24 mouse cellular contexts compared by ENCODE assay signal in genomic region chr10:63247457-63247856, GRCm38 (mm10). TPM values are rescaled to one million over a fixed set of nuclear protein-coding genes. Genes with fewer than 3 reads are reported as not detected.
DNase-seq lines count a peak whose midpoint lies in the region; ATAC-seq and TF ChIP-seq lines count a peak whose summit lies in the region.
"Had no signal": no experiment of that assay in that cellular context is flagged by ENCODE, and none has a peak within 500 bp of the region (broad histone marks: within the 10 kb centered on the region; RNA-seq: fewer than 3 reads in every experiment).

No protein-coding gene starts in this region.

- H3K9ac ChIP-seq in lung, postnatal 0 days (replicated peaks; ENCODE audit: low read depth) = no peak overlapping the region
- H3K9ac ChIP-seq: forebrain, embryonic 13.5 days; hindbrain, embryonic 12.5 days; lung, embryonic 14.5 days had no signal

- no peaks in the 10 kb centered on the region for H3K27me3 ChIP-seq in lung, postnatal 0 days (replicated peaks; ENCODE audit: insufficient read depth, low read length)
- H3K27me3 ChIP-seq: forebrain, embryonic 13.5 days; hindbrain, embryonic 12.5 days had no signal

- H3K9me3 ChIP-seq in lung, postnatal 0 days (ENCODE audit: low read length) = no peaks in the 10 kb centered on the region
- H3K9me3 ChIP-seq: embryonic facial prominence, embryonic 10.5 days; forebrain, embryonic 13.5 days; G1E; hindbrain, embryonic 12.5 days; midbrain, embryonic 10.5 days had no signal

- H3K4me1 ChIP-seq in lung, postnatal 0 days (ENCODE audit: insufficient read depth, low read depth, low read length) = peaks cover 4% of the 10 kb centered on the region; the same call in 1 of the 2 replicates
- peaks cover 12% of the 10 kb centered on the region for H3K4me1 ChIP-seq in lung, adult 2 months (ENCODE audit: control insufficient read depth, insufficient read depth, low read length)

- 44% methylated on average over 7 of the region's 7 CpGs for WGBS in lung, postnatal 0 days
- 30% methylated on average over 7 of the region's 7 CpGs for WGBS in lung, adult 2 months

- TF ChIP-seq POLR2A in lung, adult 2 months (IDR thresholded peaks at IDR 0.05; ENCODE audit: borderline replicate concordance, extremely low read depth, low read depth, low read length) = no peak

- TF ChIP-seq CTCF in lung, postnatal 0 days (IDR thresholded peaks at IDR 0.05) = no peak
- no peak for TF ChIP-seq CTCF in lung, adult 2 months (IDR thresholded peaks at IDR 0.05; ENCODE audit: insufficient read depth, low read length)

- no peak for ATAC-seq in lung, postnatal 0 days
- peak; percentile 52 for ATAC-seq in megakaryocyte, adult 5-6 weeks (ENCODE audit: poor library complexity, severe bottlenecking)
- ATAC-seq: activated CD4-positive, CD25-positive, alpha-beta regulatory T cell, adult 4 months; forebrain, embryonic 13.5 days; inflammation-experienced regulatory T-cells, adult 6 months had no signal

- H3K4me2 ChIP-seq in lung, postnatal 0 days (replicated peaks; ENCODE audit: low read depth, low read length) = no peak overlapping the region
- H3K4me2 ChIP-seq: forebrain, embryonic 13.5 days; heart, embryonic 11.5 days; hindbrain, embryonic 12.5 days; lung, embryonic 14.5 days had no signal

- H3K36me3 ChIP-seq in lung, postnatal 0 days (ENCODE audit: insufficient read depth, low read length) = no peaks in the 10 kb centered on the region

- peak; percentile 52; the same call in 1 of the 2 replicates for TF ChIP-seq EP300 in lung, postnatal 0 days (IDR thresholded peaks at IDR 0.05)

- H3K4me3 ChIP-seq in lung, postnatal 0 days (ENCODE audit: low read depth, low read length) = no peak overlapping the region
- no peak overlapping the region for H3K4me3 ChIP-seq in lung, adult 2 months (replicated peaks; ENCODE audit: extremely low read depth, low read depth, low read length)
- H3K4me3 ChIP-seq: embryonic facial prominence, embryonic 10.5 days; forebrain, embryonic 13.5 days; hindbrain, embryonic 12.5 days; midbrain, embryonic 10.5 days had no signal

- no peak overlapping the region for H3K27ac ChIP-seq in lung, postnatal 0 days (ENCODE audit: low read length)
- H3K27ac ChIP-seq: embryonic facial prominence, embryonic 10.5 days; forebrain, embryonic 13.5 days; hindbrain, embryonic 12.5 days; midbrain, embryonic 10.5 days had no signal

- peak; percentile 77 for DNase-seq in lung, postnatal 0 days (ENCODE audit: low spot score)
- DNase-seq in lung, adult 2 months = no peak
- DNase-seq in adipocyte (ENCODE audit: low spot score) = peak; percentile 21
- peak; percentile 18 for DNase-seq in induced T-regulatory cell, adult 2 months (ENCODE audit: low read depth)
- DNase-seq in gastrocnemius, postnatal 25 days = no peak
- no peak for DNase-seq in adrenal gland, adult 18-20 months (ENCODE audit: low spot score in 2 of 2)
- DNase-seq in urinary bladder, postnatal 10 days (ENCODE audit: low spot score) = no peak
- DNase-seq: adrenal gland, postnatal 36 days; cerebellum, adult 18-20 months; gastrocnemius, postnatal 14 days; heart, postnatal 10 days; kidney, adult 2 months; kidney, postnatal 10 days; lung, embryonic 14.5 days; thymus, postnatal 36 days had no signal

RNA-seq across cellular contexts. Expression of gene Herc4, which starts 3.8 kb away (rescaled TPM):
- polyA plus RNA-seq in lung, postnatal 0 days (2015; fragmentation: Nextera tagmentation; extraction: Ambion mirVana) = 23.8 and 28.3 TPM in 2 replicates
- polyA plus RNA-seq in lung, adult 2 months (2012; rRNA removed) = 11.3 and 16.6 TPM in 2 replicates
- total RNA-seq in megakaryocyte, adult 5-6 weeks (2015) = 182 and 199 TPM in 2 replicates
- 133 and 144 TPM in 2 replicates for total RNA-seq in megakaryocyte, adult 5-6 weeks (2017)
- 10 to 100 TPM; 17.5 to 20.6 TPM for total RNA-seq in gastrocnemius, postnatal 25 days (2021)
- 100 to 1,000 TPM; 132 to 179 TPM for total RNA-seq in adrenal gland, adult 18-20 months (2021)

RNA-seq across cellular contexts. Expression of gene Mypn, which starts 43.7 kb away (rescaled TPM):
- polyA plus RNA-seq in lung, postnatal 0 days (2015; fragmentation: Nextera tagmentation; extraction: Ambion mirVana) = 0.16 and 0.18 TPM in 2 replicates
- polyA plus RNA-seq in lung, adult 2 months (2012; rRNA removed) = 0.63 and 2.6 TPM in 2 replicates
- total RNA-seq in megakaryocyte, adult 5-6 weeks (2015) = not detected in 2 replicates
- total RNA-seq in megakaryocyte, adult 5-6 weeks (2017) = not detected in 2 replicates
- 100 to 1,000 TPM; 239 to 253 TPM for total RNA-seq in gastrocnemius, postnatal 25 days (2021)
- total RNA-seq in adrenal gland, adult 18-20 months (2021) = under 1 TPM; 0.64 to 0.76 TPM
- total RNA-seq: G1E had no signal
- polyA plus RNA-seq: embryonic facial prominence, embryonic 10.5 days; forebrain, embryonic 13.5 days; G1E; inflammation-experienced regulatory T-cells, adult 6 months had no signal

Comparison
In these comparisons a context has a peak if more than half of its experiments do, and no peak if none do; other contexts are left out.
1. DNase-seq: peak in lung, postnatal 0 days (single experiment), adipocyte (single experiment) and induced T-regulatory cell, adult 2 months (single experiment); none in lung, adult 2 months (single experiment), gastrocnemius, postnatal 25 days (single experiment), adrenal gland, adult 18-20 months (0 of 2) and urinary bladder, postnatal 10 days (single experiment).
2. RNA of gene Herc4, which starts 3.8 kb away (total RNA-seq): 133 to 199 TPM in megakaryocyte, adult 5-6 weeks and 132 to 179 TPM in adrenal gland, adult 18-20 months; 17.5 to 20.6 TPM in gastrocnemius, postnatal 25 days; every median in the first group is over 4 times any median in the second.
3. RNA of gene Mypn, which starts 43.7 kb away (total RNA-seq): 239 to 253 TPM in gastrocnemius, postnatal 25 days; 0.64 to 0.76 TPM in adrenal gland, adult 18-20 months and not detected in megakaryocyte, adult 5-6 weeks; every median in the first group is over 100 times any median in the second.